Mouse (Mus musculus) bone marrow macrophage, adult 2 months (primary cell): ENCODE results near the gene Ntm.

Experiments used
- CTCF ChIP-seq: IDR thresholded peaks from 2 replicates; pipeline ENCODE4 v1.5.1; 2012; ENCODE audit warnings: low read depth, mild to moderate bottlenecking, low read length, moderate library complexity
- POLR2A ChIP-seq: IDR thresholded peaks from 2 replicates; pipeline ENCODE4 v1.6.1; 2012; ENCODE audit warnings: mild to moderate bottlenecking, low read depth, low read length, borderline replicate concordance

DNA sequence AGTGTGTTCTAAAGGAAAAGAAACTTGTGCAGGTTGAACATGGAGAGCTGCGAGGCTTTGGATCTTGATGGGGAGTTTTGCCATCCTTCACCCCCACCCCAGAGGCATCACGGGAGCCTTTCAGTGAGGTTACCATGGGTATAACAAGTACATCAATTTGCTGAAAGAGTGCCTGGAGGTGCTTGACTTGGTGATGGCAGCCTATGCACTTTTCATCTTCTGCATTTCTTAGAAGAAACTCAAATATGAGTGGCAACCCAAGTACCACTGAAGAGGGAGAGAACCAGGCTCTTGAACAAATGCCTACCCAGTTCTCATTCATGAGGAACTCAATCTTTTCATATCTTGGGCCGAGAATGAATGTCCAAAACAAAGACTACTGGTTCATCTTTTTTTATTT, 186.0 kb downstream of the Ntm start:
- TF ChIP-seq CTCF (no peak), POLR2A (no peak)
